Mouse (Mus musculus) adrenal gland, adult 18-20 months (tissue): ENCODE measurements around the gene Abl1. TPM values are rescaled to one million over a fixed set of nuclear protein-coding genes. Genes with fewer than 3 reads are reported as not detected.

Source experiments
- total RNA-seq, 2 experiments: library from RNA; stranded (reverse); gene quantifications; 1 replicate in 1 of 2; 2 replicates in 1 of 2; pipeline ENCODE4 v1.2.3; 2021

The Abl1 gene
- total RNA-seq, 2 experiments from 2014 or later: 43.6 to 59.5 TPM

Other genes with a start within 250 kb of the Abl1 start
- gene Ass1, start 218.2 kb upstream of the Abl1 start, total RNA-seq: 10 to 100 TPM; 25.0 to 30.6 TPM
- gene Fubp3, start 115.7 kb upstream of the Abl1 start, total RNA-seq: 10 to 100 TPM; 37.2 to 46.5 TPM
- not detected for gene Prdm12, start 48.3 kb upstream of the Abl1 start, total RNA-seq
- gene Exosc2, start 17.7 kb upstream of the Abl1 start, total RNA-seq: 10 to 100 TPM; 21.9 to 24.5 TPM
- not detected for gene Qrfp, start 122.2 kb downstream of the Abl1 start, total RNA-seq
- gene Fibcd1, start 157.6 kb downstream of the Abl1 start, total RNA-seq: under 1 TPM in 1 of 2 experiments, not detected in 1; 0.06 TPM
- 10 to 100 TPM; 14.3 to 15.4 TPM for gene Lamc3, start 198.9 kb downstream of the Abl1 start, total RNA-seq